20 mouse cellular contexts compared by ENCODE assay signal in genomic region chr3:55222502-55222901, GRCm38 (mm10). TPM values are rescaled to one million over a fixed set of nuclear protein-coding genes. Genes with fewer than 3 reads are reported as not detected.
DNase-seq lines count a peak whose midpoint lies in the region; ATAC-seq and TF ChIP-seq lines count a peak whose summit lies in the region.
"Had no signal": no experiment of that assay in that cellular context is flagged by ENCODE, and none has a peak within 500 bp of the region (broad histone marks: within the 10 kb centered on the region; RNA-seq: fewer than 3 reads in every experiment).

No protein-coding gene starts in this region.

- no peak overlapping the region for H3K27ac ChIP-seq in forebrain, postnatal 0 days (ENCODE audit: low read depth, low read length)
- H3K27ac ChIP-seq in forebrain, embryonic 10.5 days: no peak overlapping the region
- no peak overlapping the region for H3K27ac ChIP-seq in left cerebral cortex, adult 2 months
- H3K27ac ChIP-seq in forebrain, embryonic 12.5 days: no peak overlapping the region
- H3K27ac ChIP-seq: limb, embryonic 13.5 days; midbrain, embryonic 10.5 days had no signal

- 96% methylated on average over 2 of the region's 2 CpGs for WGBS in forebrain, postnatal 0 days
- WGBS in forebrain, embryonic 10.5 days: 98% methylated on average over 2 of the region's 2 CpGs
- WGBS in forebrain, embryonic 12.5 days: 82% methylated on average over 2 of the region's 2 CpGs

- no peak overlapping the region for H3K4me2 ChIP-seq in forebrain, postnatal 0 days (ENCODE audit: low read depth)
- H3K4me2 ChIP-seq in forebrain, embryonic 12.5 days: no peak overlapping the region
- H3K4me2 ChIP-seq: heart, embryonic 11.5 days; limb, embryonic 13.5 days had no signal

- ATAC-seq in forebrain, postnatal 0 days: no peak
- ATAC-seq in forebrain, embryonic 12.5 days (ENCODE audit: low FRiP score): no peak
- ATAC-seq: intestine, embryonic 16.5 days had no signal

- DNase-seq in forebrain, postnatal 0 days: no peak
- no peak for DNase-seq in forebrain, embryonic 10.5 days (ENCODE audit: extremely low spot score, low spot score)
- no peak for DNase-seq in left cerebral cortex, adult 2 months (ENCODE audit: extremely low spot score in 1 of 2, low spot score in 2 of 2)
- no peak for DNase-seq in left cerebral cortex, adult 11 months (ENCODE audit: low spot score)
- DNase-seq in A20 (ENCODE audit: low read depth, low spot score): peak; percentile 45
- peak; percentile 67 for DNase-seq in ZHBTc4 (ENCODE audit: low read depth, low spot score)
- no peak for DNase-seq in adrenal gland, postnatal 25 days
- DNase-seq: cerebellum, adult 9-10 months; kidney, postnatal 4 days had no signal

- no peaks in the 10 kb centered on the region for H3K9me3 ChIP-seq in forebrain, postnatal 0 days (ENCODE audit: low read length)
- peaks cover 12% of the 10 kb centered on the region; the same call in 1 of the 2 replicates for H3K9me3 ChIP-seq in forebrain, embryonic 10.5 days
- peaks cover 3% of the 10 kb centered on the region; the same call in 1 of the 2 replicates for H3K9me3 ChIP-seq in forebrain, embryonic 12.5 days

- H3K4me1 ChIP-seq in forebrain, postnatal 0 days (ENCODE audit: insufficient read depth): peaks cover 11% of the 10 kb centered on the region
- H3K4me1 ChIP-seq in forebrain, embryonic 10.5 days: peaks cover 13% of the 10 kb centered on the region
- H3K4me1 ChIP-seq in forebrain, embryonic 12.5 days: peaks cover 13% of the 10 kb centered on the region

- TF ChIP-seq CTCF in forebrain, postnatal 0 days (IDR thresholded peaks at IDR 0.05; ENCODE audit: low read depth): peak; percentile 56
- TF ChIP-seq CTCF in left cerebral cortex, adult 2 months (IDR thresholded peaks at IDR 0.05): peak; percentile 36

- no peak overlapping the region for H3K9ac ChIP-seq in forebrain, postnatal 0 days
- no peak overlapping the region for H3K9ac ChIP-seq in forebrain, embryonic 12.5 days
- H3K9ac ChIP-seq: limb, embryonic 13.5 days had no signal

- no peaks in the 10 kb centered on the region for H3K36me3 ChIP-seq in forebrain, postnatal 0 days (ENCODE audit: insufficient read depth)
- H3K36me3 ChIP-seq in forebrain, embryonic 10.5 days (replicated peaks): no peaks in the 10 kb centered on the region
- no peaks in the 10 kb centered on the region for H3K36me3 ChIP-seq in forebrain, embryonic 12.5 days (replicated peaks)
- H3K36me3 ChIP-seq: limb, embryonic 13.5 days; midbrain, embryonic 10.5 days had no signal

- intact Hi-C loops in left cerebral cortex, adult 2 months (cut with DNase I): no loop called here

- H3K4me3 ChIP-seq in forebrain, postnatal 0 days (ENCODE audit: low read depth, low read length): no peak overlapping the region
- H3K4me3 ChIP-seq in forebrain, embryonic 10.5 days: no peak overlapping the region
- H3K4me3 ChIP-seq in left cerebral cortex, adult 2 months: no peak overlapping the region
- H3K4me3 ChIP-seq in forebrain, embryonic 12.5 days (replicated peaks): no peak overlapping the region
- H3K4me3 ChIP-seq: limb, embryonic 13.5 days; midbrain, embryonic 10.5 days had no signal

- H3K27me3 ChIP-seq in forebrain, postnatal 0 days (ENCODE audit: insufficient read depth, low read length): no peaks in the 10 kb centered on the region
- peaks cover 17% of the 10 kb centered on the region; the same call in 1 of the 2 replicates for H3K27me3 ChIP-seq in forebrain, embryonic 10.5 days (ENCODE audit: poor library complexity, severe bottlenecking)
- H3K27me3 ChIP-seq in forebrain, embryonic 12.5 days: no peaks in the 10 kb centered on the region

RNA-seq across cellular contexts. Expression of gene Dclk1, which starts 19.7 kb away (rescaled TPM):
- total RNA-seq in forebrain, postnatal 0 days (2014; rRNA removed): 311 and 347 TPM in 2 replicates
- 143 and 219 TPM in 2 replicates for polyA plus RNA-seq in forebrain, postnatal 0 days (2015; fragmentation: Nextera tagmentation; extraction: Ambion mirVana)
- 40.3 and 47.6 TPM in 2 replicates for polyA plus RNA-seq in forebrain, embryonic 10.5 days (2016; fragmentation: Nextera tagmentation; extraction: Ambion mirVana)
- 100 to 1,000 TPM; 871 to 963 TPM for total RNA-seq in left cerebral cortex, adult 2 months (2021)
- 2.3 and 2.4 TPM in 2 replicates for total RNA-seq in adrenal gland, postnatal 25 days (2021)
- polyA plus RNA-seq in forebrain, embryonic 12.5 days (2016; fragmentation: Nextera tagmentation; extraction: Ambion mirVana): 148 and 156 TPM in 2 replicates
- total RNA-seq: hematopoietic stem cell, adult 5-6 weeks had no signal

RNA-seq across cellular contexts. Expression of gene Sohlh2, which starts 40.7 kb away (rescaled TPM):
- not detected in 2 replicates for total RNA-seq in forebrain, postnatal 0 days (2014; rRNA removed)
- polyA plus RNA-seq in forebrain, postnatal 0 days (2015; fragmentation: Nextera tagmentation; extraction: Ambion mirVana): not detected in 2 replicates
- polyA plus RNA-seq in forebrain, embryonic 10.5 days (2016; fragmentation: Nextera tagmentation; extraction: Ambion mirVana): not detected in 2 replicates
- not detected for total RNA-seq in left cerebral cortex, adult 2 months (2021)
- not detected in 2 replicates for total RNA-seq in adrenal gland, postnatal 25 days (2021)
- polyA plus RNA-seq in forebrain, embryonic 12.5 days (2016; fragmentation: Nextera tagmentation; extraction: Ambion mirVana): not detected in 2 replicates
- total RNA-seq: gastrocnemius, adult 18-20 months; hematopoietic stem cell, adult 5-6 weeks; left cerebral cortex, adult 8-10 months had no signal
- polyA plus RNA-seq: embryonic facial prominence, embryonic 11.5 days; forebrain, embryonic 11.5 days; heart, embryonic 11.5 days; intestine, embryonic 16.5 days; limb, embryonic 13.5 days; midbrain, embryonic 10.5 days; thymus, postnatal 0 days had no signal

Comparison
In these comparisons a context has a peak if more than half of its experiments do, and no peak if none do; other contexts are left out.
1. DNase-seq: peak in A20 (single experiment) and ZHBTc4 (single experiment); none in forebrain, postnatal 0 days (single experiment), forebrain, embryonic 10.5 days (single experiment), left cerebral cortex, adult 2 months (0 of 2), left cerebral cortex, adult 11 months (single experiment) and adrenal gland, postnatal 25 days (single experiment).
2. RNA of gene Dclk1, which starts 19.7 kb away (total RNA-seq): 871 to 963 TPM in left cerebral cortex, adult 2 months and 311 to 347 TPM in forebrain, postnatal 0 days; 2.3 to 2.4 TPM in adrenal gland, postnatal 25 days; every median in the first group is over 10 times any median in the second.